Mouse (Mus musculus): ENCODE data around the gene Tap2. TPM values are rescaled to one million over a fixed set of nuclear protein-coding genes. Genes with fewer than 3 reads are reported as not detected.

Tap2 gene
- polyA plus RNA-seq, 1 experiment, result 103 TPM

DNA sequence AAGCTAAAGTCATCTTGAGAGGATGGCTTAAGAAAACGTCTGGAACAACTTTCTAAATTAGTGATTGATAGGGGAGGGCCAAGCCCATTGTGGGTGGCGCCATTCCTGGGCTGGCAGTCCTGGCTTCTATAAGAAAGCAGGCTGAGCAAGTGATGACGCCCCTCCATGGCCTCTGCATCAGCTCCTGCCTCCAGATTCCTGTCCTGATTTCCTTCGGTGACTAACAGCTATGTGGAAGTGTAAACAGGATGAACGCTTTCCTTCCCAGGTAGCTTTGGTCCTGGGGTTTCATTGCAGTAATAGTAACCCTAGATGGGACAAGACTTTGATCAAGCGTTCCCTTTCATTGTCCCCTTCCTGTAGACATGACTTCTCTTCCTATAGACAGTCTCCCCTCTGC is 24.3 kb upstream of the Tap2 start:
- Histone ChIP-seq H3K4me3 (replicated peaks) (no peak overlapping the region), H3K4me1 (peaks cover 12% of the 10 kb centered on the region), H3K9me3 (peaks cover 16% of the 10 kb centered on the region; the same call in 1 of the 2 replicates), H3K27me3 (replicated peaks) (peaks cover 9% of the 10 kb centered on the region), H3K36me3 (replicated peaks; ENCODE audit: low read length) (peaks cover 33% of the 10 kb centered on the region)
- TF ChIP-seq GATA1 (IDR thresholded peaks at IDR 0.05; ENCODE audit: borderline replicate concordance, low read length) (no peak), FLI1 (IDR thresholded peaks at IDR 0.05; ENCODE audit: low read length) (no peak)

DNA sequence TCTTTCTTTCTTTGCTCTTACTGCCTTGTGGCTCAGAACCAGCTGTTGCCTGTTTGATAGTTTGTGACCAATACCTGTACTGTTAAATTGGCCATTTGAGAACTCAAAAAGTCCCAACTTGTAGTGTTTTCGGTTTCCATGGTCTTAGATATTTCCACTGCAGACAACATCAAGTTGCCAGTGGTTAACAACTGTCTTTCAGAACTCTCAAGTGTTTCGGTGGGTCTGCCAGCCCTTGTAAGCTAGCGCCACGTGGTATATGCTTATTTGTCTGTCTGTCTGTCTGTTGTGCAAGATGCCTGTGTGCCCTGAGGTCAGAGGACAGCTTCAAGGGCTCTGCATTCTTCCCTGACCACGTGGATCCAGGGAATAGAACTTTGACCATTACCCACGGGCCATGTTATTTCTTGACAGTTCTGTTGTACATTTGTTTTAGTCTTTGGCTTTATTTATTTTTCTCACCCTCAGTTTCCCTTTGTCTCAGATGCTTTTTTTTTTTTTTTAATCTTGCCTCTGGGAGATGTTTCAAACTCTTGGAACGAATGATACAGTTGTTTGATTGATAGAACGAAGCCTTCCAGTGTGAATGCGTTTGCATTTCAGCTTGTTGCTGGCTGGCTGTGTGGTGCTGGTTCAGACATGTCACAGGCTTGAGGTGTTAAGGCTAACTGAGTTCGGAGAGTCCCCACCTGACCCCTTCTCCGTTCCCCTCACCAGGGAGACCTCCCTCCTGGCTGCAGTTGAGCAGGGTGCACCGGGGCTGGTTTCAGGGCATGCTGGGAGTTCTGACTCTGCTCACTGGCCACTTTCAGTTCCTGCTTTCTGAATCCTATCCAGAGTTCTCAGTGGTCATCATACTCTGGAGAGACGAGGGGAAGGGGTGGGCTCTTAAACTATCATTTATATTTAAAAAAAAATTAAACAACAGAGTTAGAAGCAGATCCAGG is 23.1 kb upstream of the Tap2 start:
- Histone ChIP-seq H3K4me3 (replicated peaks) (no peak overlapping the region), H3K36me3 (replicated peaks; ENCODE audit: low read length) (peaks cover 40% of the 10 kb centered on the region), H3K4me1 (peaks cover 11% of the 10 kb centered on the region), H3K27me3 (replicated peaks) (peaks cover 6% of the 10 kb centered on the region), H3K9me3 (peaks cover 16% of the 10 kb centered on the region; the same call in 1 of the 2 replicates)
- TF ChIP-seq GATA1 (IDR thresholded peaks at IDR 0.05; ENCODE audit: borderline replicate concordance, low read length) (no peak), FLI1 (IDR thresholded peaks at IDR 0.05; ENCODE audit: low read length) (no peak)

DNA sequence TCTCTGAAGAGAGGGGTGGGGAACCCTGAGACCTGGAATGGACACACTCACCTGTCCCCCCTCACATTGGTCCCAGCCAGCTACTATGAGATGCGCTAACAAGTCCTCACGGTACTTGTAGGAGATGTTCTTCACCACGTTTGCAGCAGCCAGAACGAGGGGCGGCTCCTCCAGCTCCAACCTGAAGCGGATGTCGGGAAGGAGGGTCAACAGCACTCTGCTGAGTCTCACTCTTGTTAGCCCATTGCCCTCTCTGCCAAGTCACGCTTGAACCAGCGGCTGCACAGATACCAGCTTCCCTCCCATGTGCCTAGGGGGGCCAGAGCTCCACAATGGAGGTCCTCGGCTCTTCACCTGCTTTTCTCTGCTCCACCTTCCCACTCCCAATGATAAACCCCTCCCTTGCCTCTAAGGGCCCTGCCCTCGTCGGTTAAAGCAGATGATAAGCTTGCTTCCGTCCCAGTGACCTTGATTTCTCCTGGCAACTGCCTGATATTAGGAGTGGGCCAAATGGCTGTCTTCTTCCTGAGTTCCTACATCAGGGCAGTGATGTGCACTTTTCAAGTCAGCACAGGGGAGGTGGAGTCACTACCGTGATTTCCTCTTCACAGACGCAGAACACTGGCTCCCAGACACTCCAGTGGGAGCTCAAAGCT is 19.6 kb upstream of the Tap2 start:
- H3K27me3 ChIP-seq (replicated peaks), result no peaks in the 10 kb centered on the region
- peaks cover 40% of the 10 kb centered on the region for H3K36me3 ChIP-seq (replicated peaks; ENCODE audit: low read length)
- peak overlapping the region; percentile 38 for H3K4me3 ChIP-seq (replicated peaks)
- TF ChIP-seq GATA1 (IDR thresholded peaks at IDR 0.05; ENCODE audit: borderline replicate concordance, low read length), result no peak
- TF ChIP-seq FLI1 (IDR thresholded peaks at IDR 0.05; ENCODE audit: low read length), result no peak
- H3K4me1 ChIP-seq, result peaks cover 32% of the 10 kb centered on the region
- no peaks in the 10 kb centered on the region for H3K9me3 ChIP-seq

DNA sequence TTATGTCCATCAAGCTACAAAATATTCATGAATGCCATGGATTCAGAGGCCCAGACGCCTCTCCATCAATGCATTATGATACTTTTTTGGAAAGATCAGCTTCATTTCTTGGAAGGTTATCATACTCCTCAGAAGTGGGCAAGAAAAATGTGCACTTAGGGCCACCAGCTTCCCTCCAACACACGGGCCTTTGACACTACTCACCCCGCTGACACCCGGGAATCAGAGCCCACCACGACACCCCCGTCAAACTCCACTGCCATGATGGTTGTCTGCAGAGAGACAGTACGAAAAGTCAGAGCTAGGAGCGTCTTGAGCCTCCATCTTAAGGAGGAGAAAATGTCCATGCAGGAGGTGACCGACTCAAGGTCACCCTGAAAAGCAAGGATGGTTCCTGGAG is 17.8 kb upstream of the Tap2 start:
- no peaks in the 10 kb centered on the region for H3K9me3 ChIP-seq
- H3K27me3 ChIP-seq (replicated peaks), result no peaks in the 10 kb centered on the region
- H3K4me1 ChIP-seq, result peaks cover 48% of the 10 kb centered on the region
- H3K36me3 ChIP-seq (replicated peaks; ENCODE audit: low read length), result peaks cover 58% of the 10 kb centered on the region
- peak overlapping the region; percentile 99 for H3K4me3 ChIP-seq (replicated peaks)
- TF ChIP-seq GATA1 (IDR thresholded peaks at IDR 0.05; ENCODE audit: borderline replicate concordance, low read length) (no peak), FLI1 (IDR thresholded peaks at IDR 0.05; ENCODE audit: low read length) (no peak)

DNA sequence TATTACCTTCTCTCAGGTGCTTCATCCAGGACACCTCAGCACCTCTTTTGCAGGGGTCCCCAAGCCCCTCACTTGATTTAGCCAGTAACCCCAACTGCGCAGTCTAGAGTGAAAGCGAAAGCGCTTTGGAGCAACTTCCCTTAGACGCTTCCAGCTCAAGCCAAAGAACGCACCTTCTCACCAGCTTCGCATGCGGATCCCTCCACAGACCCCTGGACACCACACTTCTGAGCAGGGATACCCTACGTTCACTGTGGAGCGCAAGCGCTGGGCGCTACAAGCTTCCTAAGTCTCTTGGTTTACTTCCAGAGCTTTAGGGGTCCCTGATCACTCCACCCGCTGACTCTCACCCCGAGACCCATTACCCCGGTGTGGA is 16.5 kb upstream of the Tap2 start:
- peak overlapping the region; percentile 99 for H3K4me3 ChIP-seq (replicated peaks)
- H3K9me3 ChIP-seq, result no peaks in the 10 kb centered on the region
- peaks cover 61% of the 10 kb centered on the region for H3K36me3 ChIP-seq (replicated peaks; ENCODE audit: low read length)
- H3K4me1 ChIP-seq, result peaks cover 61% of the 10 kb centered on the region
- no peaks in the 10 kb centered on the region for H3K27me3 ChIP-seq (replicated peaks)
- TF ChIP-seq GATA1 (IDR thresholded peaks at IDR 0.05; ENCODE audit: borderline replicate concordance, low read length) (no peak), FLI1 (IDR thresholded peaks at IDR 0.05; ENCODE audit: low read length) (no peak)

DNA sequence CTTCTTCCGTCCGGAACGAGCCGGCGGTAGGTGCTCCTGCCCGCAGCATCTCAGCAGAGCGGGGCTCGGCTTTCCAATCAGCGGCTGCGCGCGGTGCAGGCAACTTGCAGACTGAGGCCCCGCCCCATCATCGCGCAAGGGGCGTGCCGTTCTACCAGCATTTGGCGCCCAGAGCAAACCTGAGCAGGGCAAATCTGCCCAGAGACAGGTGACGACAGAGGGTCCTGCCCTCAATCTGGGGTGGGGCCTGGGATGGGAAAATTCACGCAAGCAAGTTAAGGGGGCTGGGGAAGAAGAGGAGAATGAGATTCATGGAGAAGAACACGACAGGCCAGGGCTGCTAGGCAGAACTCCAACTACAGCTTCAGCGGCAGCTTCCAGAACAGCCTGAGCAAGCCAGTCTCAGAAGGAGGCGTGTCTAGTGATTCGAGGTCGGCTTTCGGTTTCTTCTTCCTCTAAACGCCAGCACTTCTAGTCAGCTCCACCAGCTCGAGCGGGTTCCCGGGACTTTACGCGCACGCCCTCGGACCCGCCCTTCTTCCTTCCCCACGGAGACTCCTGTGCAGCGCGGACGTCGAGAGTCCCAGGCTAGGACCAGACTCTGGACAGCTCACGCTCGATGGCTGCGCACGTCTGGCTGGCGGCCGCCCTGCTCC is 15.9 kb upstream of the Tap2 start, which contains the start of the genes Tap1 and Psmb9:
Gene Tap1 (plus strand): TSS at position 293 of the 656 bp plus-strand sequence.
Gene Psmb9 (minus strand): TSS at position 504 of the 656 bp plus-strand sequence.
- H3K4me3 ChIP-seq (replicated peaks), result peak within 1 kb of the TSS; percentile 99
- no peak for TF ChIP-seq GATA1 (IDR thresholded peaks at IDR 0.05; ENCODE audit: borderline replicate concordance, low read length)
- TF ChIP-seq FLI1 (IDR thresholded peaks at IDR 0.05; ENCODE audit: low read length), result no peak
- peaks cover 61% of the 10 kb centered on the region for H3K36me3 ChIP-seq (replicated peaks; ENCODE audit: low read length)
- no peaks in the 10 kb centered on the region for H3K27me3 ChIP-seq (replicated peaks)
- no peaks in the 10 kb centered on the region for H3K9me3 ChIP-seq
- H3K4me1 ChIP-seq, result peaks cover 63% of the 10 kb centered on the region

DNA sequence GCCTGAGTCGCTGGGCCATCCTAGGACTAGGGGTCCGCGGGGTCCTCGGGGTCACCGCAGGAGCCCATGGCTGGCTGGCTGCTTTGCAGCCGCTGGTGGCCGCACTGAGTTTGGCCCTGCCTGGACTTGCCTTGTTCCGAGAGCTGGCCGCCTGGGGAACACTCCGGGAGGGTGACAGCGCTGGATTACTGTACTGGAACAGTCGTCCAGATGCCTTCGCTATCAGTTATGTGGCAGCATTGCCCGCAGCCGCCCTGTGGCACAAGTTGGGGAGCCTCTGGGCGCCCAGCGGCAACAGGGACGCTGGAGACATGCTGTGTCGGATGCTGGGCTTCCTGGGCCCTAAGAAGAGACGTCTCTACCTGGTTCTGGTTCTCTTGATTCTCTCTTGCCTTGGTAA is 15.3 kb upstream of the Tap2 start:
- no peaks in the 10 kb centered on the region for H3K9me3 ChIP-seq
- H3K27me3 ChIP-seq (replicated peaks), result no peaks in the 10 kb centered on the region
- peaks cover 68% of the 10 kb centered on the region for H3K4me1 ChIP-seq
- H3K36me3 ChIP-seq (replicated peaks; ENCODE audit: low read length), result peaks cover 61% of the 10 kb centered on the region
- no peak for TF ChIP-seq FLI1 (IDR thresholded peaks at IDR 0.05; ENCODE audit: low read length)
- TF ChIP-seq GATA1 (IDR thresholded peaks at IDR 0.05; ENCODE audit: borderline replicate concordance, low read length), result no peak
- H3K4me3 ChIP-seq (replicated peaks), result peak overlapping the region; percentile 99

DNA sequence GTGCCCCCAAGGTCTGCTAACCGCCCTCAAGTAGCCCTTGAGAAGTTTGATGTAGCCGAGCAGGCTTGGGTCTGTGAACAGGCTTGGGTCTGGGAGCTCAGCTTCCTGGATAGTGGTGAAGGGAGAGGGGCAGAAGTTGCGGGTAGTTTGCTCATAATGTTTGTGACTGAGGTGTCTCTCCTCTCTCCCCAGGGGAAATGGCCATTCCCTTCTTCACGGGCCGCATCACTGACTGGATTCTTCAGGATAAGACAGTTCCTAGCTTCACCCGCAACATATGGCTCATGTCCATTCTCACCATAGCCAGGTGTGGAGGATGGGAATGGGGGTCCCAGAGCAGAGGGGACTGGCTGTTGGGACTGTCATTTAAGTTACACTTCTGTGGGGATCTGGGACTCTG is 14.3 kb upstream of the Tap2 start:
- Histone ChIP-seq H3K4me1 (peaks cover 63% of the 10 kb centered on the region), H3K4me3 (replicated peaks) (peak overlapping the region; percentile 86), H3K9me3 (no peaks in the 10 kb centered on the region), H3K36me3 (replicated peaks; ENCODE audit: low read length) (peaks cover 61% of the 10 kb centered on the region), H3K27me3 (replicated peaks) (no peaks in the 10 kb centered on the region)
- TF ChIP-seq GATA1 (IDR thresholded peaks at IDR 0.05; ENCODE audit: borderline replicate concordance, low read length), result no peak
- no peak for TF ChIP-seq FLI1 (IDR thresholded peaks at IDR 0.05; ENCODE audit: low read length)

DNA sequence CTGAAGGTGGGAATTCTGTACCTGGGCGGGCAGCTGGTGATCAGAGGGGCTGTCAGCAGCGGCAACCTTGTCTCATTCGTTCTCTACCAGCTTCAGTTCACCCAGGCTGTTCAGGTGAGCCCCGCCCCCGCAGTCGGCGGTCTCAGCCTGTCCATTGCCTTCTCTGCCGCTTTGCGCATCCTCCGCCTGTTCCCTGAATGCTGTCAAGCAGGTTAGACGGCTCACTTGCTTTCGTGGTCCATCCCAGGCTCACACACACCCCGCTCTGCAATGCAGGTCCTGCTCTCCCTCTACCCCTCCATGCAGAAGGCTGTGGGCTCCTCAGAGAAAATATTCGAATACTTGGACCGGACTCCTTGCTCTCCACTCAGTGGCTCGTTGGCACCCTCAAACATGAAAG is 10.5 kb upstream of the Tap2 start:
- Histone ChIP-seq H3K36me3 (replicated peaks; ENCODE audit: low read length) (peaks cover 81% of the 10 kb centered on the region), H3K9me3 (no peaks in the 10 kb centered on the region), H3K27me3 (replicated peaks) (no peaks in the 10 kb centered on the region), H3K4me1 (peaks cover 74% of the 10 kb centered on the region), H3K4me3 (replicated peaks) (no peak overlapping the region)
- TF ChIP-seq GATA1 (IDR thresholded peaks at IDR 0.05; ENCODE audit: borderline replicate concordance, low read length) (no peak), FLI1 (IDR thresholded peaks at IDR 0.05; ENCODE audit: low read length) (no peak)

All from megakaryocyte, embryonic 14.5 days (primary cell).